Mouse (Mus musculus) kidney, adult 18-20 months (tissue): Measurements from ENCODE around the gene Itpk1.

Source experiments
- DNase-seq: peaks from one replicate; pipeline ENCODE4 v3.0.0; 2021

Itpk1 gene

GRCm38 (mm10) chr12:102621811-102622210, 82.9 kb downstream of the Itpk1 start:
- DNase-seq, result no peak

DNA sequence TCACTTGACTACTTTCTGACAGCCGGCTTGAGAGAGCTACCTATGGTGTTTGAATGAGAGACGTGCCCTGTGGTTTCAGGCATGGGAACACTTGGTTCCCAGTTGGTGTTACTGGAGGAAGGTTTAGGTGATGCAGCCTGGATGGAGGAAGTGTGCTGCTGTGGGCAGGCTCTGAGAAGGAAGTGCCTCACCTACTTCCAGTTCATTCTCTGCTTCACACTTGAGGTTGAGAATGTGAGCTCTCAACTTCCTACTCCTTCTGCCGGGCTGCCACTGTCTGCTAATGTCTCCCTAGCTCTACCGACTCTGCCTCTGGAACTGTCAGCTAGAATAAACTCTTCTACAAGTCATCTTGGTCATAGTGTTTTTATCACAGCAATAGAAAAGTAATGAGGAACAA, 83.5 kb downstream of the Itpk1 start:
- no peak for DNase-seq

- DNase-seq, result peak; percentile 45
Measured at GRCm38 (mm10) chr12:102619908-102620307, 84.8 kb downstream of the Itpk1 start.

DNA sequence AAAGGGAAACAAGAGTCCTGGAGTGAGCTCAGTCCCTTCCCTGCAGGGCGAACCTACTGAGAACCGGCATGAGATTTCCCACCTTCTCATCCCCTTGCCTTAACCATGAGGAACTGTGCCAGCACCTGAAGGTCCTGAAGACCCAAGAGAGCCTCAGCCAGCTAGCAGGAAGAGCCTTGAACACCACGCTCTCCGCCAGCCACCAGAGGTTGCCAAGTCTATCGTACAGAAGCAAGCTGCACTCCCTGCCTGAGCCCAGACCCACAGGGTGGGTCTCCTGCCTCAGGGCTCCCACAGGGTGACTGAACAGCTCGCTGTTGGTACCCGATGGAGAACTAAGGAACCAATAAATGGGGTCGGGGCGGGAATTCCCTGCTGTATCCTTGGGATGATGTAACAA, 86.6 kb downstream of the Itpk1 start:
- DNase-seq, result no peak

DNA sequence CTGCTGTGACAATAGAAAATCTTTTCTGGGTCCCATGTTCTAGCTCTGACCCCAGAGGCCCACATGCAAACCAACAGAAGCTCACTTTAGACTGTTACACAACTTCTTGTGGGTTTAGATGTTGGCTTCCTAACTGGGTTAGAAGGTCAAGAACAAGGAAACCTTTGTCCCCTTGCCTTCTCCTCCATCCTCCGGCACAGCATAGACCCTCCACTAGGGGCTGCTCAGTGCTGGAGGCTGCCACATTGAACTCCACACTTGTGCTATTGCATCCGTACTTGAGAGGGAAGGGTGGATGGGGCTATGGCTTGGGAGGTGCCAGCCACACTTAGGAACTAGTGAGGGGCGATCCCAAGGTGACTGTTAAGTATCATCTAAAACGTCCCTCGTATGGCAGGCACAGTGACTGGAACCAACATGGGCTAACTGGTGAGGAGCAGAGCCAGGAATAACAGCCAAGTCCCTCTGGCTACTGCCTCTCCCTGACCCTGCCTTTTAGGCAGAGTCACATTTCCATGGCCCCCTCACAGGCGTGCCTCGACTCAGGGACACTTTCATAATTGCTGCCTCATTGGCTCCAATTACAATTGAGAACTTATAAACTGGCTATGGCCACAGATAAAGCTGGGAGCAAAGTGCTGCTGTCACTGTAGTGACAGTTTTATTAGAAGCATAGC, 87.7 kb downstream of the Itpk1 start:
- no peak for DNase-seq

DNA sequence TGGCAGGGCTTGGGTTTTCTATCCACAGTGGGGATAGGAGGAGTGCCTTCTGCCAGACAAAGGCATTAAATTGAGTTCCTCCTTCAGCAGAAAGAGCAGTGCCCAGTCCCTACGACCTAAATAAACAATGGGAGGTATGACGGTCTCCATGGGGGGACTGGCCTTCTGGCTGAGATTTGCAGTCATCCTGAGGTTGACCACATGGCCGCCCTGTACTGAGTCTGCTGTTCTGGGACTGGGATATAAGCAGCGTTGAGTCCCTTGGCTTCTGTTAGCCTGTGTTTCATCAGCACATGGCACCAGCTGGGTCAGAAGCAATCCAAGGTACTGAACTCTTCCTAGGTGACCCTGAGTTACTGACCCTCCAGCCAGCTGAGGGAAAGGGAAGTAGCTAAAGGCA, 88.5 kb downstream of the Itpk1 start:
- DNase-seq, result no peak

GRCm38 (mm10) chr12:102613411-102613810, 91.3 kb downstream of the Itpk1 start:
- no peak for DNase-seq

GRCm38 (mm10) chr12:102612431-102612830, 92.3 kb downstream of the Itpk1 start:
- DNase-seq, result no peak

GRCm38 (mm10) chr12:102610927-102611326, 93.8 kb downstream of the Itpk1 start:
- no peak for DNase-seq

GRCm38 (mm10) chr12:102607808-102608517, 96.8 kb downstream of the Itpk1 start:
- no peak for DNase-seq

- DNase-seq, result no peak
Measured at GRCm38 (mm10) chr12:102607066-102607465, 97.7 kb downstream of the Itpk1 start.

DNA sequence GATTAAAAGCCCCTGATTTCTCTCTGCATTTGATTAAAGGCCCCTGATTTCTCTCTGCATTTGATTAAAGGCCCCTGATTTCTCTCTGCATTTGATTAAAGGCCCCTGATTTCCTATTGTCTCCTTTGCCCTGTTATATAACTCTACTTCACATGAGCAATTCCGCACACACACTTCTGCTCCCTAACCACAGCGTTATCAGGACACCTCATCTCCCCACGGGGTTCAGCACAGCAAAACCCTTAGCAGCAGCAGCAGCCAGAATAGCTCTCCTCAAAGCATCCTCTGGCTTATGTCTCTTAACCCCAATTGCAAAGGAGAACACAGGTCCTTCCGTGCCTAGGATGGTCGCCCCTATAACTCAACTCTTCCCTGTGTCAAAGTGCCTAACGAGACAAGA, 99.1 kb downstream of the Itpk1 start:
- DNase-seq, result no peak

- DNase-seq, result no peak
Measured at GRCm38 (mm10) chr12:102602255-102603041, 102.3 kb downstream of the Itpk1 start.

DNA sequence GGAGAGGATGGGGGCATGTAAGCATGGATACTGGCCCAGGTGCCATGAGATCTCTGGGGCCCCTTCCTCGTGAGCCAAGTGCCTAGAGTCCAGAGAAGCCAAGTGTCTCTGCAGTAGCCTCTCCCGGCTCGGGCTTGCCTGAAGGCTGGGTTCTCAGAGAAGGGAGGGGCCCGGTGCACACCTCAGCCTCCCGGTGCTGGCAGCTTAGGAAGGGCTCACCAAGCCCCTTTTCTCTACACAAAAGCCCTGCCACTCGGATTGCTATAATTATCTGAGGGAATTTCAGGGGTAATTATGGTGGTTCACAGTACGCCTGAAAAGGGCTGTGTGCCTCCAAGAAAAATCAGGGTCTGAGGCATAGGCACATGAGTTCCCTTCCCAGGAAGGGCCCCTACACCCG, 102.9 kb downstream of the Itpk1 start:
- DNase-seq, result no peak

DNA sequence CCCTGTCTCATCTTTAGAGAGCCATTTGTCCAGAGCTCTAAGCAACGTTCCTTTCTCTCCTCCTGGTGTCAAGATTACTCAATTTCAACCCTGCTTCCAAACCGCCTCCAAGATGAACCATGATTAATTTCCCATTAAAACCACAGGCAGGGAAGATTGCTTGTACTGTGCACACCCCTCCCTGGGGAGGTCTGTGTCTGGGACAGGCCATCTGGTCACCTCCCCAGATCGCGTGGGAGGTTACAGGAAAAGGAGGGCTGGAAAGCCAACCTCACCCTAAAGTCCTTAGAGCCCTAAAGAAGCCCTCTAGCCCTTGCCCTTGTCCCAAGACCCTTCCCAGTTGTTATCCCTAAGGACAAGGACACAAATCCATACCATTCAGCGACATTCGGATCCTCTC, 104.4 kb downstream of the Itpk1 start:
- DNase-seq, result no peak

DNA sequence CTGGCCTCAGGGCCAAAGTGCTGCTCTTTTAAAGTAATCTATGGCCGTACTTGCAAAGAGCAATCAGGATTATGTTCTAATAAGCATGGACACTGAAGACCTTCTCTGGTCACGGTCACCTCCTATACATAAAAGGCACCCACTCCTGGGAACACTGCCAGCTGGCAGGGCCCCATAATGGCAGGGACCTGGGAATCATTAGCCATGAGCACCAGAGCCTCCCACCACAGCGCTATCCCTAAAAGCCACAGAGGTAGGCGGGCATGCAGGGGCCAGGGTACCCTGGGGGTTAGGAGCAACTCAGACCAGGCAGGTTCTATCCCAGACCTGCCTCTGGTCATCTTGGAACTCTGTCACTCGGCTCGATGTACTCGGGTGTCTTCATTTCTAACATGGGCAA, 104.9 kb downstream of the Itpk1 start:
- peak; percentile 54 for DNase-seq

GRCm38 (mm10) chr12:102598535-102598934, 106.2 kb downstream of the Itpk1 start:
- DNase-seq, result no peak

- DNase-seq, result peak; percentile 67
Measured at GRCm38 (mm10) chr12:102597466-102597865, 107.3 kb downstream of the Itpk1 start.

GRCm38 (mm10) chr12:102596410-102596809, 108.3 kb downstream of the Itpk1 start:
- DNase-seq, result no peak

GRCm38 (mm10) chr12:102594627-102595026, 110.1 kb downstream of the Itpk1 start:
- DNase-seq, result no peak

DNA sequence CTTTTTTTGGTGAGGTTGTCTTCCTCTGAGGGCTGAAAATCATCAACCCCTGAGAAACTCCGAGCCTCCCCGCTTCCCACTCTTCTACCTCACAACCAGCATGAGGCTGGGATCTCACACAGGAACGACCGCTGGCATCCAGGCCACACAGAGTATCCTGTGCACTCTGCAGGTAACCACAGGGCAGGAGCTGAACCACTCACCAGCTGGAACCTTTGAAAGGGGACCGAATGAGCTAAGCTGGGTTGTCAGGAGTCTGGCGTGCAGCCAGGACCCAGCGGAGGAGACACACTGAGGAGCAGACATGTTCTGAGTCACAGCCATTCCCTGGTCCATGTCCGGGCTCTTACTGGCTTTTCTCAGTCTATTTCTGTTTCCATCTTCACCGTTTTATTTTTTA, 111.0 kb downstream of the Itpk1 start:
- DNase-seq, result no peak

- peak; percentile 22 for DNase-seq
Measured at GRCm38 (mm10) chr12:102590711-102591360, 113.9 kb downstream of the Itpk1 start.

DNA sequence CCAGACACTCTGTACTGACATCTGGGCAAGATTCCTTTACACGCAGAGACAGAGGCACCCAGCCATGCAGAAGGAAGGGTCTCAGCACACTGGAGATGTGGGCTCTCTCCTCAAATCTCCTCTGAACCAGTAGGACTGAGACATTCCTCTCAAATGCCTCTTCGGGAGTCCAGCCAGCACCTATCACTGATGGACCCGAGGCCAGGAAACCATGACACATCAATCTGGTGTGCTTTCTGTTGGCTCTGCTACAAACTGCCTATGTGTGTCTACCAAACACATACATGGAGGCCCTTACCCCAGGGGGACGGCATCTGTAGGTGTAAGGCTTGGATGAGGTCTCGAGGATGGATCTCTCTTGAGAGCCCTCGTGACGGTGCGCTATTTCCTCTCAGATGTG, 117.6 kb downstream of the Itpk1 start:
- no peak for DNase-seq
